Comparison of ENCODE assay signal across 18 mouse cellular contexts in the genomic region with DNA sequence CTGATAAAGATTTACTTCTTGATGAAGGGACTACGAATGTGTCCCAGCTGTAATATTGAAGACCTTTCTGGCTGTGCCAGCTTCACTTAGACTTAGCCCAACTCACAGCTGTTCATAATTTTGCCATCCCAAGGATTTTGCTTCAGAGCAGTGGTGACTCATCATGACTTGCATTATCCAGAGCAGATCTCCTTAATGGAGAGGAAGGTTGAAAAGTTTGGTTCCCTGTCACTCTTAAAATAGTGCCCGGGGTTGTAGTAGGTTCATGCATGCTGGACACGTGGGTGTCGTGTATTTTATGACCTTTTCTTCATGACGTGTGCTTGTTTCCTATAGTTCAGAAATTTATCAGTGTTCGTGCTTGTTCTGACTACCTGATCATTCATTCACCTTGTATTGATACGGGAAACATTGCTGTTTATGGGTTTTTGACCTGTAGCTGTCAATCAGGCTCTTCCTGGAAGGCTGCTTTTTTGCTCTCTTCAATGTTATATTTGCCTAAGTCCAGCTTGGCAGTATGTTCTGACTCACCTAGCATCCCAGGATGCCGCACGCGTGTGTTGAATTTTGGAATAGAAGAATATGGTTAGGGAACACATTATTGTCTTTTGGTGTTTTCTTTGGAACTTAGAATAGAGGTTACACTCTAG. TPM values are rescaled to one million over a fixed set of nuclear protein-coding genes. Genes with fewer than 3 reads are reported as not detected.
DNase-seq lines count a peak whose midpoint lies in the region; ATAC-seq and TF ChIP-seq lines count a peak whose summit lies in the region.
"Had no signal": no experiment of that assay in that cellular context is flagged by ENCODE, and none has a peak within 500 bp of the region (broad histone marks: within the 10 kb centered on the region; RNA-seq: fewer than 3 reads in every experiment).

No protein-coding gene starts in this region.

- H3K9ac ChIP-seq in lung, postnatal 0 days (replicated peaks; ENCODE audit: low read depth): no peak overlapping the region
- H3K9ac ChIP-seq: embryonic facial prominence, embryonic 12.5 days; forebrain, embryonic 12.5 days; hindbrain, embryonic 14.5 days; limb, embryonic 15.5 days; midbrain, embryonic 12.5 days had no signal

- no peaks in the 10 kb centered on the region for H3K4me1 ChIP-seq in lung, postnatal 0 days (ENCODE audit: insufficient read depth, low read depth, low read length)
- H3K4me1 ChIP-seq: embryonic facial prominence, embryonic 12.5 days; forebrain, embryonic 12.5 days; midbrain, embryonic 12.5 days had no signal

- WGBS in lung, postnatal 0 days: 88% methylated on average over 10 of the region's 10 CpGs

- no peaks in the 10 kb centered on the region for H3K27me3 ChIP-seq in lung, postnatal 0 days (replicated peaks; ENCODE audit: insufficient read depth, low read length)
- H3K27me3 ChIP-seq in myocyte (ENCODE audit: control insufficient read depth, insufficient read depth, insufficient read length): no peaks in the 10 kb centered on the region
- H3K27me3 ChIP-seq: embryonic facial prominence, embryonic 12.5 days; forebrain, embryonic 12.5 days; limb, embryonic 15.5 days; midbrain, embryonic 12.5 days had no signal

- intact Hi-C loops in left cerebral cortex, postnatal 14 days (cut with DNase I): no loop called here

- no peak overlapping the region for H3K27ac ChIP-seq in lung, postnatal 0 days (ENCODE audit: low read length)
- H3K27ac ChIP-seq: embryonic facial prominence, embryonic 12.5 days; forebrain, embryonic 12.5 days; heart, adult 2 months; hindbrain, embryonic 14.5 days; limb, embryonic 15.5 days; midbrain, embryonic 12.5 days had no signal

- no peak for TF ChIP-seq EP300 in lung, postnatal 0 days (IDR thresholded peaks at IDR 0.05)

- peak; percentile 17 to 62 for DNase-seq in adrenal gland, adult (ENCODE audit: inconsistent age in 2 of 2, low spot score in 1 of 2)
- no peak for DNase-seq in adrenal gland, postnatal 10 days
- peak; percentile 45 for DNase-seq in lung, postnatal 0 days (ENCODE audit: low spot score)
- no peak for DNase-seq in lung, adult 18-20 months
- DNase-seq in brain, adult 2 months (ENCODE audit: low read depth, low spot score): peak; percentile 53
- DNase-seq in embryo, embryonic 11 days: no peak
- DNase-seq in left cerebral cortex, postnatal 14 days (ENCODE audit: low spot score in 2 of 2): no peak
- DNase-seq: cerebellum, adult 2 months; heart, adult 2 months; kidney, adult 11 months; kidney, postnatal 10 days; thymus, postnatal 14 days had no signal

- no peaks in the 10 kb centered on the region for H3K36me3 ChIP-seq in lung, postnatal 0 days (ENCODE audit: insufficient read depth, low read length)
- no peaks in the 10 kb centered on the region for H3K36me3 ChIP-seq in myocyte (ENCODE audit: control insufficient read depth, insufficient read depth)
- H3K36me3 ChIP-seq: embryonic facial prominence, embryonic 12.5 days; forebrain, embryonic 12.5 days; limb, embryonic 15.5 days; midbrain, embryonic 12.5 days had no signal

- no peak overlapping the region for H3K4me3 ChIP-seq in lung, postnatal 0 days (ENCODE audit: low read depth, low read length)
- H3K4me3 ChIP-seq in myocyte: no peak overlapping the region
- H3K4me3 ChIP-seq: embryonic facial prominence, embryonic 12.5 days; forebrain, embryonic 12.5 days; heart, adult 2 months; limb, embryonic 15.5 days; midbrain, embryonic 12.5 days had no signal

- no peak for TF ChIP-seq CTCF in lung, postnatal 0 days (IDR thresholded peaks at IDR 0.05)

- no peak overlapping the region for H3ac ChIP-seq in myocyte (ENCODE audit: control insufficient read depth, insufficient read length)

- no peaks in the 10 kb centered on the region for H3K79me2 ChIP-seq in myocyte (ENCODE audit: control insufficient read depth, insufficient read depth)

- no peaks in the 10 kb centered on the region for H3K9me3 ChIP-seq in lung, postnatal 0 days (ENCODE audit: low read length)
- H3K9me3 ChIP-seq: embryonic facial prominence, embryonic 12.5 days; forebrain, embryonic 12.5 days; limb, embryonic 15.5 days; midbrain, embryonic 12.5 days had no signal

- H3K4me2 ChIP-seq in lung, postnatal 0 days (replicated peaks; ENCODE audit: low read depth, low read length): no peak overlapping the region
- H3K4me2 ChIP-seq in myocyte (ENCODE audit: low read depth): peak overlapping the region; percentile 63
- H3K4me2 ChIP-seq: embryonic facial prominence, embryonic 12.5 days; forebrain, embryonic 12.5 days; hindbrain, embryonic 14.5 days; limb, embryonic 15.5 days; midbrain, embryonic 12.5 days had no signal

- no peak for TF ChIP-seq POLR2A in myocyte (IDR thresholded peaks at IDR 0.05; ENCODE audit: insufficient read length, low read depth)

- peak; percentile 69; the same call in 1 of the 2 replicates for ATAC-seq in lung, postnatal 0 days

TF ChIP-seq in myocyte, 11 proteins besides CTCF, POLR2A, EP300 and RAD21:
- TF ChIP-seq TCF12 (IDR thresholded peaks at IDR 0.05; ENCODE audit: insufficient read depth, poor library complexity, severe bottlenecking) (no peak), MAX (IDR thresholded peaks at IDR 0.05; ENCODE audit: low read depth) (no peak), TCF3 (IDR thresholded peaks at IDR 0.05; ENCODE audit: insufficient read length, low read depth) (no peak), CEBPB (IDR thresholded peaks at IDR 0.05; ENCODE audit: insufficient read depth, poor library complexity, severe bottlenecking) (no peak), USF1 (IDR thresholded peaks at IDR 0.05; ENCODE audit: low read depth) (peak; percentile 52), E2F4 (IDR thresholded peaks at IDR 0.05; ENCODE audit: insufficient read depth) (no peak), MYOD1 (IDR thresholded peaks at IDR 0.05; ENCODE audit: control insufficient read depth in 1 of 3, insufficient read length in 2 of 3, low read depth in 2 of 3) (peak in 1 of 3 experiments; percentile 36), POLR2AphosphoS2 (IDR thresholded peaks at IDR 0.05; ENCODE audit: insufficient read length, low read depth) (no peak), MYOG (IDR thresholded peaks at IDR 0.05; ENCODE audit: control insufficient read depth in 1 of 3, insufficient read depth in 1 of 3, insufficient read length in 2 of 3, low read depth in 2 of 3) (no peak), REST (IDR thresholded peaks at IDR 0.05; ENCODE audit: insufficient read depth, insufficient read length) (no peak), SRF (IDR thresholded peaks at IDR 0.05; ENCODE audit: control insufficient read depth, insufficient read length, low read depth) (no peak)

RNA-seq across cellular contexts. Expression of gene Gbe1, which starts 17.0 kb away (rescaled TPM):
- 10 to 100 TPM; 54.6 to 58.0 TPM for total RNA-seq in adrenal gland, postnatal 10 days (2021)
- 18.4 and 20.0 TPM in 2 replicates for polyA plus RNA-seq in lung, postnatal 0 days (2015; fragmentation: Nextera tagmentation; extraction: Ambion mirVana)
- polyA plus RNA-seq in myocyte (2012; fragmentation: generic; extraction: Trizol): 5.9 TPM
- total RNA-seq in left cerebral cortex, postnatal 14 days (2021): 10 to 100 TPM; 12.7 to 13.0 TPM

Comparison
In these comparisons a context has a peak if more than half of its experiments do, and no peak if none do; other contexts are left out.
1. DNase-seq: peak in adrenal gland, adult (2 of 2), lung, postnatal 0 days (single experiment) and brain, adult 2 months (single experiment); none in adrenal gland, postnatal 10 days (single experiment), lung, adult 18-20 months (0 of 2), embryo, embryonic 11 days (single experiment) and left cerebral cortex, postnatal 14 days (0 of 2).